Mouse (Mus musculus) ES-E14 (cell line): ENCODE measurements at regions not wholly inside any gene's neighbourhood (a gene's known extent, or its start where the extent isn't known, plus 50 kb on each side); places are given as distances from the start of the nearest gene placed in this dataset.

ENCODE experiments used
- CHD2 ChIP-seq: IDR thresholded peaks from 2 replicates; pipeline ENCODE4 v1.6.1; 2014; ENCODE audit warnings: mild to moderate bottlenecking, low read depth, low read length, inconsistent platforms
- HCFC1 ChIP-seq: IDR thresholded peaks from 2 replicates; pipeline ENCODE4 v1.6.1; 2012; ENCODE audit warnings: low read length, inconsistent platforms, borderline replicate concordance; ENCODE audit not compliant: insufficient read depth
- MAFK ChIP-seq: IDR thresholded peaks from 2 replicates; pipeline ENCODE4 v1.6.1; 2014; ENCODE audit warnings: mild to moderate bottlenecking, low read depth, low read length, inconsistent platforms; ENCODE audit not compliant: insufficient read depth
- ZC3H11A ChIP-seq: IDR thresholded peaks from 2 replicates; pipeline ENCODE4 v1.6.1; 2012; ENCODE audit warnings: low read depth, mild to moderate bottlenecking, inconsistent platforms, low read length, borderline replicate concordance

- TF ChIP-seq ZC3H11A (no peak), MAFK (no peak), CHD2 (no peak), HCFC1 (no peak)
Observed at GRCm38 (mm10) chr13:42617844-42618243, 62.6 kb upstream of the Phactr1 start.
